Mouse (Mus musculus) myocyte (in vitro differentiated cells): Measurements from ENCODE around the gene Lztfl1. TPM values are rescaled to one million over a fixed set of nuclear protein-coding genes. Genes with fewer than 3 reads are reported as not detected.

ENCODE experiments used
- H3K27me3 ChIP-seq: one replicate; pipeline ENCODE4 v1.6.1; 2011; ENCODE audit not compliant: control insufficient read depth, insufficient read depth, insufficient read length
- H3K36me3 ChIP-seq: one replicate; pipeline ENCODE4 v1.6.1; 2011; ENCODE audit not compliant: control insufficient read depth, insufficient read depth
- H3K4me2 ChIP-seq: one replicate; pipeline ENCODE4 v1.6.1; 2011; ENCODE audit warnings: low read depth, control low read depth
- H3K4me3 ChIP-seq: one replicate; pipeline ENCODE4 v1.5.1; 2011; ENCODE audit warnings: mild to moderate bottlenecking, control low read depth, moderate library complexity
- H3K79me2 ChIP-seq: one replicate; pipeline ENCODE4 v1.6.1; 2011; ENCODE audit not compliant: control insufficient read depth, insufficient read depth
- H3ac ChIP-seq: one replicate; pipeline ENCODE4 v1.6.1; 2011; ENCODE audit not compliant: control insufficient read depth, insufficient read length
- CEBPB ChIP-seq: IDR thresholded peaks from 2 replicates; pipeline ENCODE4 v1.6.1; 2011; ENCODE audit warnings: mild to moderate bottlenecking, moderate library complexity; ENCODE audit not compliant: poor library complexity, insufficient read depth, severe bottlenecking
- E2F4 ChIP-seq: IDR thresholded peaks from one replicate; pipeline ENCODE4 v1.6.1; 2011; ENCODE audit warnings: mild to moderate bottlenecking, control low read depth, moderate library complexity; ENCODE audit not compliant: insufficient read depth
- MAX ChIP-seq: IDR thresholded peaks from one replicate; pipeline ENCODE4 v1.6.1; 2011; ENCODE audit warnings: low read depth, mild to moderate bottlenecking, control low read depth
- MYOD1 ChIP-seq, 3 experiments: IDR thresholded peaks; one replicate each; pipeline ENCODE4 v1.6.1; 2011; ENCODE audit warnings: control low read depth in 2 of 3, low read depth in 2 of 3, mild to moderate bottlenecking in 2 of 3, moderate library complexity in 1 of 3; ENCODE audit not compliant: insufficient read length in 2 of 3, control insufficient read depth in 1 of 3
- MYOG ChIP-seq, 3 experiments: IDR thresholded peaks; one replicate each; pipeline ENCODE4 v1.6.1; 2011; ENCODE audit warnings: control low read depth in 2 of 3, low read depth in 2 of 3, mild to moderate bottlenecking in 2 of 3; ENCODE audit not compliant: insufficient read length in 2 of 3, control insufficient read depth in 1 of 3, insufficient read depth in 1 of 3
- POLR2A ChIP-seq: IDR thresholded peaks from one replicate; pipeline ENCODE4 v1.6.1; 2011; ENCODE audit warnings: low read depth, mild to moderate bottlenecking, control low read depth, moderate library complexity; ENCODE audit not compliant: insufficient read length
- POLR2AphosphoS2 ChIP-seq: IDR thresholded peaks from one replicate; pipeline ENCODE4 v1.6.1; 2011; ENCODE audit warnings: low read depth, control low read depth; ENCODE audit not compliant: insufficient read length
- REST ChIP-seq: IDR thresholded peaks from one replicate; pipeline ENCODE4 v1.6.1; 2011; ENCODE audit warnings: mild to moderate bottlenecking, control low read depth, moderate library complexity; ENCODE audit not compliant: insufficient read depth, insufficient read length
- SRF ChIP-seq: IDR thresholded peaks from one replicate; pipeline ENCODE4 v1.6.1; 2011; ENCODE audit warnings: low read depth; ENCODE audit not compliant: control insufficient read depth, insufficient read length
- TCF12 ChIP-seq: IDR thresholded peaks from one replicate; pipeline ENCODE4 v1.6.1; 2011; ENCODE audit warnings: mild to moderate bottlenecking, control low read depth; ENCODE audit not compliant: poor library complexity, insufficient read depth, severe bottlenecking
- TCF3 ChIP-seq: IDR thresholded peaks from one replicate; pipeline ENCODE4 v1.6.1; 2011; ENCODE audit warnings: low read depth, control low read depth; ENCODE audit not compliant: insufficient read length
- USF1 ChIP-seq: IDR thresholded peaks from one replicate; pipeline ENCODE4 v1.6.1; 2011; ENCODE audit warnings: low read depth, mild to moderate bottlenecking, control low read depth, moderate library complexity
- polyA plus RNA-seq: library from polyadenylated mRNA; unstranded; fragments of >200 nt; fragmentation: generic; extraction: Trizol; gene quantifications from one replicate; pipeline ENCODE4 v1.2.1, GENCODE M21; 2012; ENCODE audit warnings: missing spikeins

Gene Lztfl1
- polyA plus RNA-seq, 1 experiment, result 7.4 TPM

DNA sequence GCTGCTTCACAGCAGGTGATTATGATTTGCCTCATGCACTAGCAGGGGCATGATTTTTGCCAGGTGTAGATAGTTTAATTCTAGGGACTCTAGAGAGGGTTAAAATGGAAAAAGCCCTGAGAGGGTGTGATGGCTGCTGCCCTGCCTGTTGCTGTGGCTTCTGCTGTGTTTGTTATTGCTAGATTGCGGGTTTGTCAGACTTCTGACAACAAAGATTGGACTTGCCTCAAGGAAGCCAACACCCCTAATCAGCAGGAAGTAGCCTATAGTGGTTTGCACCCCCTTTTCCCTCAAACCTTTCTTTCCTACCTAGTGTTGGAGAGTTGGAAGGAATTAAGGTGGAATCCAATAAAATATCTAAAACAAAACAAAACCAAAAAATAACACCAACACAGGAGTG lies 29.3 kb downstream of the Lztfl1 start:
- H3ac ChIP-seq, result no peak overlapping the region
- H3K36me3 ChIP-seq, result peaks cover 10% of the 10 kb centered on the region
- no peaks in the 10 kb centered on the region for H3K79me2 ChIP-seq
- TF ChIP-seq POLR2AphosphoS2, result no peak
- no peak for TF ChIP-seq USF1
- TF ChIP-seq POLR2A, result no peak
- TF ChIP-seq E2F4, result no peak
- TF ChIP-seq MAX, result no peak
- TF ChIP-seq TCF12, result no peak
- no peak for TF ChIP-seq MYOG (IDR thresholded peaks at IDR 0.05; ENCODE audit: control insufficient read depth in 1 of 3, insufficient read depth in 1 of 3, insufficient read length in 2 of 3, low read depth in 2 of 3)
- no peak for TF ChIP-seq MYOD1 (IDR thresholded peaks at IDR 0.05; ENCODE audit: control insufficient read depth in 1 of 3, insufficient read length in 2 of 3, low read depth in 2 of 3)
- no peak for TF ChIP-seq CEBPB
- no peak for TF ChIP-seq TCF3
- TF ChIP-seq SRF, result no peak
- TF ChIP-seq REST, result no peak
- no peaks in the 10 kb centered on the region for H3K27me3 ChIP-seq
- no peak overlapping the region for H3K4me2 ChIP-seq
- no peak overlapping the region for H3K4me3 ChIP-seq

- H3K36me3 ChIP-seq, result no peaks in the 10 kb centered on the region
- no peak overlapping the region for H3K4me2 ChIP-seq
- peaks cover 2% of the 10 kb centered on the region for H3K27me3 ChIP-seq
- TF ChIP-seq MYOD1 (IDR thresholded peaks at IDR 0.05; ENCODE audit: control insufficient read depth in 1 of 3, insufficient read length in 2 of 3, low read depth in 2 of 3) (no peak), SRF (no peak), MAX (no peak), POLR2AphosphoS2 (no peak), TCF12 (no peak), E2F4 (no peak), TCF3 (no peak), CEBPB (no peak), POLR2A (no peak), MYOG (IDR thresholded peaks at IDR 0.05; ENCODE audit: control insufficient read depth in 1 of 3, insufficient read depth in 1 of 3, insufficient read length in 2 of 3, low read depth in 2 of 3) (no peak), USF1 (no peak), REST (no peak)
- no peaks in the 10 kb centered on the region for H3K79me2 ChIP-seq
- no peak overlapping the region for H3ac ChIP-seq
- no peak overlapping the region for H3K4me3 ChIP-seq
Measured at GRCm38 (mm10) chr9:123686206-123686605, 31.3 kb downstream of the Lztfl1 start.

DNA sequence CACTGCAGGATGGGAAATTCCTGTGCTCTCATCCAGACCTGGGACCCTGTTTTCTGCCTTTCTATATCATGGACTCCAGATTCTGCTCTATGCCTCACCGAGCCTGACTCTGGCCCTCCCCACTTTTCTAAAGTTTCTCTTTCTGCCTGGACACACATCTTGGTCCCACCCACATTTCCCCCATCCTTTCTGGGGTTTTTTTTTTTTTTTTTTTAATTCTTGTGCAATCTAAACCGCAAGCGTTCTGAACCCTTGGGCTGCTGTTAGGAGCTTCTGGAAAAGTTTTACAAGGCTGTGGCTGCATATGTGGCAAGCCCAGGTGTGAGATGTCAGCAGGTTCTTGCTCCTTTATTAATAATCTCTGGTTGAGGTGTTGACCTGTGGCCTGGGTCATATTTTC lies 33.8 kb downstream of the Lztfl1 start:
- Histone ChIP-seq H3K4me2 (no peak overlapping the region), H3K27me3 (peaks cover 13% of the 10 kb centered on the region), H3K36me3 (no peaks in the 10 kb centered on the region), H3K79me2 (no peaks in the 10 kb centered on the region), H3ac (no peak overlapping the region), H3K4me3 (no peak overlapping the region)
- TF ChIP-seq SRF (no peak), POLR2AphosphoS2 (no peak), E2F4 (no peak), MYOD1 (IDR thresholded peaks at IDR 0.05; ENCODE audit: control insufficient read depth in 1 of 3, insufficient read length in 2 of 3, low read depth in 2 of 3) (no peak), POLR2A (no peak), TCF12 (no peak), TCF3 (no peak), CEBPB (no peak), MYOG (IDR thresholded peaks at IDR 0.05; ENCODE audit: control insufficient read depth in 1 of 3, insufficient read depth in 1 of 3, insufficient read length in 2 of 3, low read depth in 2 of 3) (no peak), REST (no peak), USF1 (no peak), MAX (no peak)

- Histone ChIP-seq H3K4me2 (no peak overlapping the region), H3ac (no peak overlapping the region), H3K36me3 (no peaks in the 10 kb centered on the region), H3K27me3 (peaks cover 39% of the 10 kb centered on the region), H3K79me2 (no peaks in the 10 kb centered on the region), H3K4me3 (no peak overlapping the region)
- no peak for TF ChIP-seq E2F4
- TF ChIP-seq TCF12, result no peak
- no peak for TF ChIP-seq POLR2A
- TF ChIP-seq TCF3, result no peak
- TF ChIP-seq SRF, result no peak
- no peak for TF ChIP-seq CEBPB
- no peak for TF ChIP-seq MAX
- TF ChIP-seq REST, result no peak
- TF ChIP-seq POLR2AphosphoS2, result no peak
- TF ChIP-seq USF1, result no peak
- TF ChIP-seq MYOD1 (IDR thresholded peaks at IDR 0.05; ENCODE audit: control insufficient read depth in 1 of 3, insufficient read length in 2 of 3, low read depth in 2 of 3), result no peak
- TF ChIP-seq MYOG (IDR thresholded peaks at IDR 0.05; ENCODE audit: control insufficient read depth in 1 of 3, insufficient read depth in 1 of 3, insufficient read length in 2 of 3, low read depth in 2 of 3), result no peak
Measured at GRCm38 (mm10) chr9:123679198-123679597, 38.3 kb downstream of the Lztfl1 start.

- Histone ChIP-seq H3K4me3 (no peak within 1 kb of the TSS), H3K4me2 (no peak within 1 kb of the TSS)
Measured at GRCm38 (mm10) chr9:123678327-123679105, 39.0 kb downstream of the Lztfl1 start, which contains the start of the genes Ccr9 and Slc6a20a. Gene Ccr9, plus strand, starts transcription at chr9:123678439. Gene Slc6a20a, minus strand, starts transcription at chr9:123678885.

More at GRCm38 (mm10) chr9:123678327-123679105, 39.0 kb downstream of the Lztfl1 start, which contains the start of the genes Ccr9 and Slc6a20a:
- Histone ChIP-seq H3ac (no peak within 1 kb of the TSS), H3K36me3 (no peaks in the 10 kb centered on the region), H3K27me3 (peaks cover 42% of the 10 kb centered on the region), H3K79me2 (no peaks in the 10 kb centered on the region)
- TF ChIP-seq MAX, result no peak
- no peak for TF ChIP-seq REST
- TF ChIP-seq MYOD1 (IDR thresholded peaks at IDR 0.05; ENCODE audit: control insufficient read depth in 1 of 3, insufficient read length in 2 of 3, low read depth in 2 of 3), result no peak
- TF ChIP-seq MYOG (IDR thresholded peaks at IDR 0.05; ENCODE audit: control insufficient read depth in 1 of 3, insufficient read depth in 1 of 3, insufficient read length in 2 of 3, low read depth in 2 of 3), result no peak
- TF ChIP-seq TCF3, result no peak
- TF ChIP-seq CEBPB, result no peak
- no peak for TF ChIP-seq TCF12
- TF ChIP-seq SRF, result no peak
- no peak for TF ChIP-seq POLR2AphosphoS2
- no peak for TF ChIP-seq USF1
- no peak for TF ChIP-seq E2F4
- no peak for TF ChIP-seq POLR2A
